Mouse (Mus musculus) liver, adult 2 months (tissue): ENCODE measurements around the gene Sorl1.

Experiments used
- CTCF ChIP-seq: fragments of 200-500 bp; IDR thresholded peaks from 2 replicates; pipeline ENCODE4 v1.5.1; 2011; ENCODE audit warnings: low read depth, low read length, control low read depth
- POLR2A ChIP-seq: fragments of 200-500 bp; IDR thresholded peaks from 2 replicates; pipeline ENCODE4 v1.6.1; 2011; ENCODE audit warnings: low read length, control low read depth; ENCODE audit not compliant: insufficient read depth; ENCODE audit errors: extremely low read depth

DNA sequence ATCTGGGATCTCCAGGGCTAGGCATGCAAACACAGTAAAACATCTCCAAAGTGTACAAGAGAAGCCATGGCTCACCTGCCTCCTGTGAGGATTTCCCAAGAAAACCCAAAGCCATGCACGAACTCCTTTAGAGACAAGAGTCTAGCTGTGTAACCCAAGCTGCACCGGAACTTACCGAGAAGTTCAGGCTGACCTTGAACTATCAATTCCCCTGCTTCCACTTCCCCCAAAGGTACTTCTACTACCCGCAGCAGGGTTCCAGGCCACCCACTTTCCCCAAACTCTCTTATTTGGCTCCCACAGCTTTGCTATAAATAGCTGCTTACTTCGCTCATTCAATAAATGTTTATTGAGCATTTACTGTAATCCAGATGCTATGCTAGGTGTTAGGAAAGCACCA lies 10.8 kb downstream of the Sorl1 start:
- TF ChIP-seq POLR2A, result no peak
- TF ChIP-seq CTCF, result no peak
